17 mouse cellular contexts compared by ENCODE assay signal in genomic region chr16:18390399-18390798, GRCm38 (mm10). TPM values are rescaled to one million over a fixed set of nuclear protein-coding genes. Genes with fewer than 3 reads are reported as not detected.
DNase-seq lines count a peak whose midpoint lies in the region; ATAC-seq and TF ChIP-seq lines count a peak whose summit lies in the region.
"Had no signal": no experiment of that assay in that cellular context is flagged by ENCODE, and none has a peak within 500 bp of the region (broad histone marks: within the 10 kb centered on the region; RNA-seq: fewer than 3 reads in every experiment).

No protein-coding gene starts in this region.

- H3K4me3 ChIP-seq in liver, postnatal 0 days (ENCODE audit: low read depth, low read length): no peak overlapping the region
- no peak overlapping the region for H3K4me3 ChIP-seq in thymus, adult 2 months (ENCODE audit: control insufficient read depth, insufficient read depth, low read length)
- H3K4me3 ChIP-seq: embryonic facial prominence, embryonic 10.5 days; heart, embryonic 10.5 days had no signal

- TF ChIP-seq POLR2A in thymus, adult 2 months (IDR thresholded peaks at IDR 0.05; ENCODE audit: control insufficient read depth, extremely low read depth, insufficient read depth, low read length, poor library complexity): no peak

- peak; percentile 20 for DNase-seq in cerebellum, adult 9-11 months
- no peak for DNase-seq in cerebellum, postnatal 14 days
- DNase-seq in liver: peak; percentile 3
- DNase-seq in liver, postnatal 0 days: no peak
- DNase-seq in thymus, postnatal 4 days: peak; percentile 12
- DNase-seq in thymus, adult 2 months: no peak
- no peak for DNase-seq in retina, postnatal 1 day
- DNase-seq: B cell, adult 2 months; cerebellum, adult 9-10 months; heart, adult 18-20 months; heart, postnatal 14 days had no signal

- no peak overlapping the region for H3K9ac ChIP-seq in liver, postnatal 0 days (replicated peaks)
- H3K9ac ChIP-seq: hindbrain, embryonic 14.5 days had no signal

- TF ChIP-seq EP300 in liver, postnatal 0 days (IDR thresholded peaks at IDR 0.05; ENCODE audit: low read depth): no peak

- ATAC-seq in liver, postnatal 0 days: no peak
- ATAC-seq: CD4-positive, CD25-positive, alpha-beta regulatory T cell, adult 4 months; forebrain, embryonic 14.5 days had no signal

- H3K27ac ChIP-seq in liver, postnatal 0 days (ENCODE audit: low read depth): no peak overlapping the region; the same call in 1 of the 2 replicates
- H3K27ac ChIP-seq in thymus, adult 2 months (ENCODE audit: control insufficient read depth, insufficient read depth, low read length): no peak overlapping the region
- H3K27ac ChIP-seq: heart, embryonic 10.5 days; hindbrain, embryonic 14.5 days had no signal

- TF ChIP-seq CTCF in liver, postnatal 0 days (IDR thresholded peaks at IDR 0.05; ENCODE audit: low read depth): no peak
- no peak for TF ChIP-seq CTCF in thymus, adult 2 months (IDR thresholded peaks at IDR 0.05; ENCODE audit: borderline replicate concordance, control insufficient read depth, extremely low read depth, insufficient read depth, low read length, poor library complexity)

- peaks cover 54% of the 10 kb centered on the region for H3K4me1 ChIP-seq in liver, postnatal 0 days (ENCODE audit: insufficient read depth)
- H3K4me1 ChIP-seq in thymus, adult 2 months (replicated peaks; ENCODE audit: control insufficient read depth, insufficient read depth, low read length): peaks cover 44% of the 10 kb centered on the region

- no peaks in the 10 kb centered on the region for H3K9me3 ChIP-seq in liver, postnatal 0 days (ENCODE audit: low read length)
- H3K9me3 ChIP-seq: embryonic facial prominence, embryonic 10.5 days; G1E; heart, embryonic 10.5 days had no signal

- WGBS in liver, postnatal 0 days (ENCODE audit: insufficient replicate concordance): 82% methylated on average over 6 of the region's 6 CpGs
- WGBS in thymus, adult 2 months: 97% methylated on average over 6 of the region's 6 CpGs

- H3K27me3 ChIP-seq in liver, postnatal 0 days (ENCODE audit: insufficient read depth, low read length): no peaks in the 10 kb centered on the region
- no peaks in the 10 kb centered on the region for H3K27me3 ChIP-seq in thymus, adult 2 months (ENCODE audit: control insufficient read depth, insufficient read depth, low read length)

- H3K4me2 ChIP-seq in liver, postnatal 0 days (ENCODE audit: low read depth, low read length): no peak overlapping the region
- H3K4me2 ChIP-seq: hindbrain, embryonic 14.5 days had no signal

- no peaks in the 10 kb centered on the region for H3K36me3 ChIP-seq in liver, postnatal 0 days (replicated peaks; ENCODE audit: insufficient read depth, low read length)
- no peaks in the 10 kb centered on the region for H3K36me3 ChIP-seq in thymus, adult 2 months (ENCODE audit: control insufficient read depth, insufficient read depth, low read length)
- H3K36me3 ChIP-seq: embryonic facial prominence, embryonic 10.5 days; heart, embryonic 10.5 days had no signal

RNA-seq across cellular contexts. Expression of gene Txnrd2, which starts 35.8 kb away (rescaled TPM):
- 51.2 and 53.3 TPM in 2 replicates for polyA plus RNA-seq in liver, postnatal 0 days (2015; fragmentation: Nextera tagmentation; extraction: Ambion mirVana)
- polyA plus RNA-seq in thymus, adult 2 months (2012; rRNA removed): 10.6 and 10.7 TPM in 2 replicates

RNA-seq across cellular contexts. Expression of gene Comt, which starts 36.3 kb away (rescaled TPM):
- polyA plus RNA-seq in liver, postnatal 0 days (2015; fragmentation: Nextera tagmentation; extraction: Ambion mirVana): 100 and 125 TPM in 2 replicates
- polyA plus RNA-seq in thymus, adult 2 months (2012; rRNA removed): 104 and 108 TPM in 2 replicates

RNA-seq across cellular contexts. Expression of gene Arvcf, which starts 42.4 kb away (rescaled TPM):
- 7.0 and 9.7 TPM in 2 replicates for polyA plus RNA-seq in liver, postnatal 0 days (2015; fragmentation: Nextera tagmentation; extraction: Ambion mirVana)
- 52.3 and 56.0 TPM in 2 replicates for polyA plus RNA-seq in thymus, adult 2 months (2012; rRNA removed)

RNA-seq across cellular contexts. Expression of gene Tango2, which starts 42.5 kb away (rescaled TPM):
- 54.1 and 61.1 TPM in 2 replicates for polyA plus RNA-seq in liver, postnatal 0 days (2015; fragmentation: Nextera tagmentation; extraction: Ambion mirVana)
- 53.7 and 67.3 TPM in 2 replicates for polyA plus RNA-seq in thymus, adult 2 months (2012; rRNA removed)

Comparison
In these comparisons a context has a peak if more than half of its experiments do, and no peak if none do; other contexts are left out.
1. DNase-seq: peak in cerebellum, adult 9-11 months (single experiment), liver (single experiment) and thymus, postnatal 4 days (single experiment); none in cerebellum, postnatal 14 days (0 of 2), liver, postnatal 0 days (single experiment), thymus, adult 2 months (single experiment) and retina, postnatal 1 day (single experiment).